Mouse (Mus musculus) layer of hippocampus, postnatal 25 days (tissue): ENCODE results near the gene Ikzf4. TPM values are rescaled to one million over a fixed set of nuclear protein-coding genes. Genes with fewer than 3 reads are reported as not detected.
"Not testable (repeated sequence)": the region's sequence is repeated elsewhere in the genome, so short reads cannot be mapped to it uniquely, and the experiment has no call there.

ENCODE experiments used
- DNase-seq, 2 experiments: peaks; one replicate each; pipeline ENCODE4 v3.0.0; 2022; ENCODE audit warnings: mixed read lengths in 2 of 2, low spot score in 1 of 2; ENCODE audit errors: extremely low spot score in 1 of 2
- total RNA-seq, 2 experiments: library from RNA; stranded (reverse); gene quantifications; 2 replicates each; pipeline ENCODE4 v1.2.3; 2021

The Ikzf4 gene
- total RNA-seq, 2 experiments from 2014 or later, result 10.7 to 17.2 TPM

DNA sequence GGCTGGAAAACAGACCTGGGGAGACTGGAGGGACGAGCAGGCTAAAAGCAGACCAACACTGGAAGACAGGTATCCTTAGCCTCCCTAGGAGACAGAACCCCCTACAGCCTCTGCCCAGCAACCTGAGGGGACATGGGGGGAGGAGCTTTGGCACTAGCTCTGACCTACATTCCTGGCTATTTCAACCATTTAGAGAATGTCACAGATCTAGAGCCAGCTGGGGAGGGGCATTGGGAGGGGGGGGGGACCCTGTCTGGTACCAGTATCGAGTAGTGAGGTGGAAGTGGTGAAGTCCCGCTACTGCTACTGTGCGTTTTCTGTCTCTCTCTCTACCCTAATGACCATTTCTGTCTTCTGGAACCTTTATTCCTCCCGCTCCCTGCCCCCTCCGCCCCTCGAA, 3.9 kb downstream of the Ikzf4 start:
- no peak for DNase-seq

DNA sequence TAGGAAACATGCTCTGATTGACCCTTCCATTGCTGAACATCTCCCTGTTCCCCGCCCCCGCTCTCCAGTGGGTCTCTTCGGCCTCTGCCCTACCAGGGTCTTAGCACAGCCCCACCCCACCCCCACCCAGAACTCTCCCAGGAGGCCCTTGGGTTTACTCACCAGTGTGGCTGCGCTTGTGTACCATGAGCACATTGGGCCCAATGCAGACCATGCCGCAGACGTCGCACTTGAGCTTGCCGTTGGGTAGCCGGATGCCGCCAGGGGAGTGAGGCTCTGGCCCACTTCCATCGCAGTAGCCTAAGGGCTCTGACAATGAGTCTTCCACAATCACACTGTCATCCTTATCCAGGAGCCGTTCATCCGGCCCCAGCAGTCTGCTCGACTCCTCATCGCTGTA, 4.9 kb downstream of the Ikzf4 start:
- no peak for DNase-seq

DNA sequence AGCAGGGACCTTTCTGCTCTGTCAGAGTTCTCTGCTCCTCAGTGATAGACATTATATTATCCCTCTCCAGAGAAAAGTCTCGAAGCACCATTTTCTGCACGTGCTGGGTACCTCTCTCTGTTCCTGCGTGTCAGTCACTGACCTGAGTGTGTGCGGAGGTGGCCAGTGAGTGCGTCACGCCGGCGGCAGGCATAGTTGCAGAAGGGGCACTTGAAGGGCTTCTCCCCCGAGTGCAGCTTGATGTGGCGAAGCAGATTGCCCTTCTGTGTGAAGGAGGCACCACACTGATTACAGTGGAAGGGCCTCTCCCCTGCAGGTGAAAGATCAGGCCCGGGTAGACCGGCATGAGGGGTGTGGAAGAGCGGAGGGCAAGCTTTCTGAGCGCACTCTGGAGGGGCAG, 5.8 kb downstream of the Ikzf4 start:
- no peak for DNase-seq

DNA sequence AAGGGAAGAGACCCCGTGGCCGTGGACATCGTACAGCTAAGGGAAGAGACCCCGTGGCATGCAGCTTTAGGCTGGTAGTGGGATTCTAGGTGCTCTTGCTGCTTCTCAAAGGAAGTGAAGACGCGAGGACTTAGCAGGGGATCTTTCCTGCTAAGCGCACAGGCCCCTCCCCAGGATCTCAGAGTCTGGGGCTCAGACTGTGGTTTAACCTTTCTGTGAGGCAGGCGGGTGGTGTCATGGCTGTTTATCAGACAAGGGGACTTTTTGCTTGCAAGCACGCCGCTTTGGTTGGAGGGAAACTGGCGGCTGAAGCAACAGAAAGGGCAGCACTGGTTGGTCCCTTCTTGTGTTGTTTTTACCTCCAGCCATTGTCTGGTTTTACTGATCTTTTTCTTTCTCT, 8.8 kb downstream of the Ikzf4 start:
- DNase-seq, result no peak

DNA sequence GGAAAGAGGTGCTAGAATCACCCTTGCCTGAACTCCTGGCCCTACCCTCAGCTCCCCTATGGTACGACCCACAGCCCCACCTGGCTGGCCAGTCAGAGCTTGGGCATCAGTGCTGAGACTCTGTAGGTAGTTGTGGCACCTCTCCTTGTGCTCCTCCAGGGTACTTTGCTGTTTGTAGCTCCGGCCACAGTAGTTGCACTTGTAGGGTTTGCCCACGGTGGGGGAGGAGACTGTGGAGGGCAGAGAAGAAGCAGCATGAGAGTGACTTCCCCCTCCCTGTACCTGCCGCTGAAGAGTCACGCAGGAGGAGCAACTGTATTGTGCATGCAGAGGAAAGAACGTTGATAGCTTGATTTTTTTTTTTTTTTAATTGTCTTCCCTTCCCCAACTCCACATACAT, 9.2 kb downstream of the Ikzf4 start:
- no peak for DNase-seq

DNA sequence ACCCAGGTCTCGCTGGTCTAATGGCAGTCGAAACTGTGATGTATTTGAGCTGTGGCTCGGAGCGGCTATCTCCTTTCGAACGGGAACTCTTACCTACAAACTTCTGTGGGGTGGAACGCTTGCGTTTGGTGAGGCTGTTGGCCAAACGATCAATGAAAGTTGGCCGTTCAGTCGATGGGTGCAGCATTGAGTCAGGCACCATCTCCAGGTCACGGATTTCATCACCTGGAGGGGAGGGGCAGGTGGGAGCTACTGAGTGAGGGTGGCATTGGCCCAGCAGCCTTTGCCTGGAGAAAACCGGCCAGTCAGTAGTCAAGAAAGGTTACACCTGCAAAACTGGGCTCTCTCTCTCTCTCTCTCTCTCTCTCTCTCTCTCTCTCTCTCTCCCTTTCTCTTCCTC, 10.1 kb downstream of the Ikzf4 start:
- no peak for DNase-seq

DNA sequence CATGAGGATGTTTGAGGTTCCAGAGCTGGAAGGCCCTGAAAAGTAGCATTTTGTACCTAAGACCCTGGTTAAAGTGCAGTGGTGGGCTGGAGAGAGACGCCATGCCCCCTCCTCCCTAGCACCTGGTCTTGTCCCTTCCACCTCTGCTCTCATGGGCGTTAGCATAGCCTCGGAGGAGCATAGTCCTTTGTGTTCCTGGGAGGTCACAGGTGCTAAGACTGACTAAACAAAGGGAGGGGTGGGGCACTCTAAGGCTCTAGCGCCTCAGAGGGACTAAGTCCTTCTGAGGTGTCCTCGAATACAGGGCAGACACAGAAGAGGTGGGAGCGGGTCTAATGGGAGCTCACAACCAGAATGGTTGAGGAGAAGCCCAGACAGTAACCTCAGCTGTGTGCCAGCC, 14.2 kb downstream of the Ikzf4 start:
- no peak for DNase-seq

DNA sequence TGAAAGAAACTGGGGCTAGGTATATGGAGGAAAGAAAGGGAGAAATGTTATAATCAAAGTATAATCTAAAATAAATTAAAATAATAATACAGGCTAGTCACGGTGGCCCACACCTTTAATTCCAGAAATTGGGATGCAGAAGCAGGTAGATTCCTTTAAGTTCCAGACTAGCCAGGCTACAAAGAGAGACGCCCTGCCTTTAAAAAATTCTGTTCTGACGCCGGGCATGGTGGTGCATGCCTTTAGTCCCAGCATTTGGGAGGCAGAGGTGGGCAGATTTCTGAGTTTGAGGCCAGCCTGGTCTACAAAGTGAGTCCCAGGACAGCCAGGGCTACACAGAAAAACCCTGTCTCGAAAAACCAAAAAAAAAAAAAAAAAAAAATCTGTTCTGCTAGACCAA, 15.5 kb downstream of the Ikzf4 start:
- not testable (repeated sequence) for DNase-seq

DNA sequence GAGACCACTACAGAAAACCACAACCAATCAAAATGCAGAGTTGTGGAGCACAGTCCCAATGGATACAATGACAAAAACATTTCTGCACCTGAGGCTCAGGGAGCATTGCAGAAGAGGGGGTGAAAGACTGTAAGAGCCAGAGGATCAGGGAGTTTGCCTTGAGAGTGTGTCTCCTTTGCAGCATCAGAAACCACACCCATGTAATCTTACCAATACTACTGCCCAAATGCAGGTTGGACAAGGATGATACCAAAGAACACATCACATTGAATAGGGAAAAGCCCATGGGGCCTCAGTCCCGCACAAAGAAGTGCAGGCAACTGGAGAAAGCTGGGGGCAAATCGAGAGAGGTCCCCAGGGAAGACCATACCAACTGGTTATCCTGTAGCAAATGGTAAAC, 16.0 kb downstream of the Ikzf4 start:
- no peak for DNase-seq

DNA sequence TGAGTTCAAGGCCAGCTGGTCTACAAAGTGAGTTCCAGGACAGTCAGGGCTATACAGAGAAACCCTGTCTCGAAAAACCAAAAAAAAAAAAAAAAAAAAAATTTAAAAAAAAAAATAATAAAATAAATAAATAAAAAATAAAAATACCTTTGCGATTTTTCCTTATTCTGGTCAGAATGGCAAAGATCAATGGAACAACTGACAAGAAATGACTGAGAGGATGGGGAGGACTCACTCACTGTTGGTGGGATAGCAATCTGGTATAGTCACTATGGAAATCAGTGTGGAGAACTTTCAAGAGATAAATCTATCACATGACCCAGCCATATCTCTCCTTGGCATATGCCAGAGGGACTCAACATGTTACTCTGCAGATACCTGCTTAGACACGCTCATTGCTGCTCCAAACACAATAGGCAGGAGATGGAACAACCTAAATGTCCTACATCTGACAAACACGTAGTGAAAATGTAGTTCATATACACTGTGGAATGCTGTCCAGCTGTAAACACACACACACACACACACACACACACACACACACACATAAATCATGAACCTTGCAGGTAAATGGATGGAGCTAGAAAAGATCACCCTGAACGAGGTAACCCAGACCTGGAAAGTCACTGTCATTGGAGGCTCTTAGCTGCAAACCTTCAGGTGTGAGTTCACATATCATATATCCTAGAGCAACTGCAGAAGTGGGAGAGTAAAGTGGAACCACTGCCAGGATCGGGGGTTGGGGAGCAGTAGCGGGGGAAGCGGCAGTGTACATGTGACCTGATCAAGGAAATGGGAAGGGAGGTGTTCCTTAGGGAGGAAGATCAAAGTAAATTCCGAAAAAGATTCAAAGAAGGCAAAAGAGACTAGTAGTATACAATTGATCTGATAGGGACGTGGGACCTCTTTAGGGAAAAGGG, 18.1 kb downstream of the Ikzf4 start:
- DNase-seq, result no peak

DNA sequence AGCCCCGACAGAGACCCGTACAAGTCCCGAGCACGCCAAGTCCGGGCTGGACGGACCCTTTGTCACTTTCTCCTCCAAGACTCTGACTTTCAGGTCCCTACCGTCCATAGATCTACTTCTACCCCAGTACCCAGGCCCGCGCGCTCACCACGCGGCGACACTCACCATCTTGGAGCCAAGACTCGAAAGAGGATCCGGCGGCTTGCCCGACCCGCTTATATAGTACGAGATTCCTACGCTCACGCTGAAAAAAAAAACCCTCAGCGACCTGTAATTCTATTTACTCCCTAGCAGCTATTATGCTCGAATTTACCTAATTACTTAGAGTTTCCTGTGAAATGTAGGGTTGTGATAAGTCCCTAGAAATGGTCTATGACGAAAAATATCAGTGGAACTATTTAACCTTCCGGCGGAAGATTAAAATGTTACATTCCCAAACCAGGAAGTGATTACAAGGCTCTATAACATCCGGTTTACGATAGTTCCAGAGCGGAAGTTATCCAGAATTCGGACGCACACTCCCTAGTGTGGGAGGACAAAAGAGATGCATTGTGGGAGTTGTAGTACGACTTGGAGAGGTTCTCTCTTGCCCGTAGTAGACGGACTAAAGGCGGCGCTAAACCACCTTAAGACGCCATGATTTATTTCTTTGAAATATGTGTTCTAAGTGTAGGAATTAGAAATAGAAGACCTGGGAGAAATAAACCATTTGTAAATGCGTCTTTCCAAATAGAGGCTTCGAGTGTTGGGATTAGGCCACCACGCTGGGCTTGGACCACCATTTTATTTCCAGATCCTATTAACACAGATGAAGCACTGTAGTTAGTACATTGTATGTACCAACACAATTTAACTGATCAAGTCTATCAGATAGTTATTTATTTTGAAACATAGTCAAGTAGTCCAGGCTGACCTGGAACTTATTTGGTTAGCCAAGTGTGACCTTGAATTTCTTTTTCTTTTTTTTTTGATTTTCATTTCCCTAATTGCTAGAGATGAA, 19.2 kb downstream of the Ikzf4 start, which contains the start of gene Rps26:
TSS of gene Rps26 (minus strand) at position 437 of the 1,000 bp plus-strand sequence.
- peak; percentile 78 to 79 for DNase-seq

DNA sequence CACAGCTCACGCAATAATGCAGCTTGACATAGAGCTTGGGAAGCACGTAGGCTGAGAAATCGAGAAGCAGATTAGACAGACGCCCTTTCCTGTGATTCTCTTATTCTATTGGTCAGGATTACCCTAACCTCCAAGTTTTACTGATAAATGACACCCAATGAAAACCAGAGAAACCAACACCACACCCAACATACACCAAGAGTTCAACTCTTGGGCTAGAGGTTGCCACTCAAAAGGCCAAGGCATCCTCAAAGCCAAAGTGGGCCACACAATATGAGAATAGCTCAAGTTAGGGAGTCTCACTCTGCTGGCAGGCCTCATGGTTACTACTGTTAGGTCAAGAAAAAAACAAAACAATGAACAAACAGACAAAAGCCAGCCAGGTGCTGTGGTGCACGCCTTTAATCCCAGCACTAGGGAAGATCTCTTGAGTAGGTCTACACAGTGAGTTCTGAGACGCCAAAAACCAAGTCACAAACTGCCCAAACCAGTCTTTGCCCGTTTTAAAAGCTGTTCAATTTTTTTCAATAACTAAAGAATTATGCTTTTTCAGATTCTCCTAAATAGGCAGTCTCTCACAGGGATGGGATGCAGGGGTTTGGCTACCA, 20.4 kb downstream of the Ikzf4 start:
- DNase-seq, result no peak

DNA sequence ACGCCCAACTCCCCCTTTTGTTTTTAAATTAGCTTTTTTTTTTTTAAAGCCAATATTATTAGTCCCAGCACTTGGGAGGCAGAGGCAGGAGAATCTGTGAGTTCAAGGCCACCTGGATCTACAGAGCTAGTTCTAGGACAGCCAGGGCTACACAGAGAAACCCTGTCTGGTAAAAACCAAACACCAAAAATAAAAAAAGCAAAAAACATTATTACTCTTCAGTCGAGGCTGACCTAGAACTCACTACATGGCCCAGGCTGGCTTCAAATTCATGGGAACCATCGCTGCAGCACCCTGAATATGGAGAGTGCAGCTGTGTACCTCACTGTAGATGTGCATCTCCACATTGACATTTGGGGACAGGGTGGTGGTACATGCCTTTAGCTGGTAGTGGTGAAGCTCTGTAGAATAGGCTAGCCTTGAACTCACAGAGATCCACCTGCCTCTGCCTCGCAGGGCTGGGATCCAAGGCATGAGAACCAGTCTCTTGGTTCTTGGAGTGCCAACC, 22.6 kb downstream of the Ikzf4 start:
- DNase-seq, result not testable (repeated sequence)

DNA sequence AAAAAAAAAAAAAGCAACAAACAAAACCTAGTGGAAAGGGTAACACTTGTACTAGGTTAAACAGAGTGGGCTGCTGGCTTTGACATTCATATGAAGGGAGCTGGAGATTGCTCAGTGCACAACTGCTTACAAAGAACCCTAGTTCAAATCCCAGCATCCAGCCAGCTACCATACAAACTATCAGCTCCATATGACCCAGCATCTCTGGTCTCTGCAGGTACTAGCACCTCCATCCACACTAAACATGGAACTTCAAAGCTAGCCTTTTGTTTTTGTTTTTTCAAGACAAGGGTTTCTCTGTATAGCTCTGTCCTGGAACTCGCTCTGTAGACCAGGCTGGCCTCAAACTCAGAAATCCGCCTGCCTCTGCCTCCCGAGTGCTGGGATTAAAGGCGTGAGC, 23.1 kb downstream of the Ikzf4 start:
- DNase-seq, result no peak

DNA sequence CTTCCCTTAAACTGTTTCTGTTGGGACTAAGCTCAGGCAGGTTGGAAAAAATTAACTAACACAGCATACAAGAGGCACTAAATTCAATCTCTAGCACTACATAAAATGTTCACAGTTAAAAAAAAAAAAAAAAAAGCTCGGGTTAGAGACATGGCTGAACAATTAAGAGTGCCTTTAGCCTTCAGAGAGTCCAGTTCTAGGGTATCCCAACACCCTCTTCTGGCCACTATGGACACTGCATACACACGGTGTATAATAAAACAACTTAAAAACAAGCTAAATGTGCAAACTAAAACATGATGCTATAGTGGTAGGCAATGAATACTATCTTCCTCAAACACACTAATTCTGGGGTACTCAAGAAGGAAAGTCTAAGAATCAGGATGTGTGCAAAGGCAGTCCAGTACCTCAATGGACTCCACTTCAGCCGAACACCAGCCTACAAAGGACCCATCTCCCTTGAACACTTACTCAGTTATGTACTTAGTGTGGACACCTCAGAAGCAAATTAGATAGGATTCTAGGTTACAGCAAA, 23.7 kb downstream of the Ikzf4 start:
- DNase-seq, result no peak

DNA sequence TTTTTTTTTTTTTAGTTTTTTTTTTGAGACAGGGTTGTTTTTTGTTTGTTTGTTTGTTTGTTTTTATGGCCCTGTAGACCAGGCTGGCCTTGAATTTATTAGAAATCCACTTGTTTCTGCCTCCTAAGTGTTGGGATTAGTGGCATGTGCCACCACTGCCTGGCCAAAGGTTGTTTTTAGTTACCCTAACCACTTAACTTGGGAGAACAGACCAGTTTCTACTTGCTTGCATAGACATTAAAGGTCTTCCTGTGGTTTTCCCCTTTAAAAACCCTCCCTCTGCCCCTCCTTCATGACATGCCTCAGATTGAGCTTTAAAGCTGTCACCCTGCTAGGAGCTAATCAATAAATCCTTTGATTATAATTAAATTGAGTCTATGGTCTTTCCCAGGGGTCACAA, 25.6 kb downstream of the Ikzf4 start:
- DNase-seq, result no peak

DNA sequence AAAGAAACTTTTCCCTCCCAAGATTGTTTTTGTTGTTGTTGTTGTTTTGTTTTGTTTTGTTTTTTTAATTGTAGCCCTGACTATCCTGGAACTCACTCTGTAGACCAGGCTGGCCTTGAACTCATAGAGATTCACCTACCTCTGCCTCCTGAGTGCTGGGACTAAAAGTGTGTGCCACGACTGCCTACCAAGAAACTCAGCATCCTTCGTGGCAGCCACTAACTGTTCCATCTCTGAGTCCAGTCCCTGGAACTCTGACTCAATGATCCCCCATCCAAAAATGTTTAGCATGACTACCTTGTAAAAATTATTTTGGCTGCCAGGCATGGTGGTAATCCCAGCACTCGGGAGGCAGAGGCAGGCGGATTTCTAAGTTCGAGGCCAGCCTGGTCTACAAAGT, 26.6 kb downstream of the Ikzf4 start:
- DNase-seq, result not testable (repeated sequence)

DNA sequence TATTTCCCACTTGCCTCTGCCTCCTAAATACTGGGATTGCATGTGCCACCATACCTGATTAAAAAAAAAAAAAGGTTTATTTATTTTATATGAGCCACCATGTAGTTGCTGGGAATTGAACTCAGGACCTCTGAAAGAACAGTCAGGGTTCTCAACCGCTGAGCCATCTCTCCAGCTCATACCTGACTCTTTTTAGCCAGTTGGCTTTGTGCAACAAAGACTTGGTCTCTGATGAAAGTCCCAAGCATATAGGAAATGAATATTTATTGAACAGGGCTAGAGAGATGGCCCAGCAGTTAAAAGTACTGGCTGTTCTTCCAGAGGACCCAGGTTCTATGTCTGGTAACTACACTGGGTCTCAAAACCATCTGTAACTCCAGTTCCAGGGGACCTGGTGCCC, 27.2 kb downstream of the Ikzf4 start:
- DNase-seq, result no peak

DNA sequence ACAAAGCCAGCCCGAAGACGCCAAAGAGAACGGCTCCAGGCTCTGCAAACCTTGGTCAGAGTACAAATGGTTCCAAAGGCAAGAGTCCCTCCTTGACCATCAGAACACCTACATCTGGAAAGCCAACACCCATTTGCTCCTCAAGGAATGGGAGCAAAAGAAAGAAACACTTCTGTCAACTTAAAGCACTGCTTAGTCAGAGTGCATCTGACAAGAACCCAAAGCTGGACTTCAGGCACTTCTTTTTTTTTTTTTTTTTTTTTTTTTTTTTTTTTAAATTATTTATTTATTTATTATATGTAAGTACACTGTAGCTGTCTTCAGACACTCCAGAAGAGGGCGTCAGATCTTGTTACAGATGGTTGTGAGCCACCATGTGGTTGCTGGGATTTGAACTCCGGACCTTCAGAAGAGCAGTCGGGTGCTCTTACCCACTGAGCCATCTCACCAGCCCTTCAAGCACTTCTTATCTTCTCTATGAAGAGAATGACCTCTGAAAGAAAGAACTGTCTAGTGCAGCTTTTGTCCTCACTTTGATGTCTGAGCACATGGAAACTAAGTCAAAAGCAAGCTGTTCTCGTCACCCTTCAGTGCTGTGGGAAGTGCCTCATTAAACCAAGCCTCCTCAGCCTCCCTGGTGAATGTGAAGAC, 29.9 kb downstream of the Ikzf4 start:
- not testable (repeated sequence) for DNase-seq

DNA sequence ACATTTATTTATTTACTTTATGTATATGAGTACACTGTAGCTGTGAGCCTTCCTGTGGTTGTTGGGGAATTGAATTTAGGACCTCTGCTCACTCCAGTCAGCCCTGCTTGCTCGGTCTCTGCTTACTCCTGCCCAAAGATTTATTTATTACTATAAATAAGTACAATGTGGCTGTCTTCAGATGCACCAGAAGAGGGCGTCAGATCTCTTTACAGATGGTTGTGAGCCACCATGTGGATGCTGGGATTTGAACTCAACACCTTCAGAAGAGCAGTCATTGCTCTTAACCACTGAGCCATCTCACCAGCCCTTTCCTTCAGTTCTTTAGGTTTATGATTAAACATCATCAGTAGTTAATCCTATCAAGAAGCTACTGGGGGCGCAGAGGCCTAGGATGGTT, 30.9 kb downstream of the Ikzf4 start:
- DNase-seq, result no peak
